Mouse (Mus musculus): ENCODE measurements around the gene Chtf18. TPM values are rescaled to one million over a fixed set of nuclear protein-coding genes. Genes with fewer than 3 reads are reported as not detected.

Chtf18 gene
- total and polyA plus RNA-seq, 3 experiments: 35.5 to 71.1 TPM; not detected in 1

DNA sequence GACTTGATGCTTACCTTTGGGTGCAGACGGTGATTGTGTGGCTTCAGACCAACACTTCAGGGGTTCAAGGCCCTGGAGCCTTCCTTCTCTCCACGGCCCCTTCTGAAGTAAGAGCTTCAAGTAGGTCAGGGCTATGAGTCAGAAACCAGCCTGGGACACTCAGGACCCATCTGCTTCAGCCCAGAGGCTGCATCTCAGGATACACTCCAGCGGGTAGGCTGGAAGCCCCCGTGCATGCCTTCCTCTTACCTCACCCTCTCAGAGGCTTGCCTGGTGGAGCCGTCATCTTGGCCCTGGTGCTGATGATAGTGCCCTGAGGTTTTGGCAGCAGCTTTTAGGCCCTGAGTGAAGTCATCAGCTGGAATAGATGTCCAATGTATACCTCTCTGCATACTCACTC, 8.0 kb upstream of the Chtf18 start:
- Histone ChIP-seq H3K9me3 (replicated peaks; ENCODE audit: insufficient read depth, low read length) (no peaks in the 10 kb centered on the region), H3K4me3 (ENCODE audit: control insufficient read depth in 1 of 2, insufficient read depth in 1 of 2, low read depth in 2 of 2, low read length in 2 of 2) (no peak overlapping the region), H3K9ac (ENCODE audit: control insufficient read depth, low read depth, low read length, poor library complexity, severe bottlenecking) (no peak overlapping the region), H3K27ac (ENCODE audit: control insufficient read depth, low read depth, low read length) (no peak overlapping the region), H3K79me2 (ENCODE audit: control insufficient read depth, insufficient read depth, low read length, poor library complexity) (no peaks in the 10 kb centered on the region), H3K36me3 (ENCODE audit: control insufficient read depth in 1 of 2, insufficient read depth in 2 of 2, low read length in 2 of 2) (no peaks in the 10 kb centered on the region), H3K4me1 (ENCODE audit: control insufficient read depth in 1 of 2, insufficient read depth in 2 of 2, low read length in 2 of 2) (no peaks in the 10 kb centered on the region), H3K27me3 (ENCODE audit: control insufficient read depth in 1 of 2, insufficient read depth in 2 of 2, low read length in 2 of 2) (no peaks in the 10 kb centered on the region)
- DNase-seq (ENCODE audit: low read depth, low spot score): no peak
- TF ChIP-seq MEF2A (IDR thresholded peaks at IDR 0.05; ENCODE audit: extremely low read depth, insufficient replicate concordance, low read depth, low read length, poor library complexity, severe bottlenecking) (no peak), KAT2A (conservative IDR thresholded peaks at IDR 0.05; ENCODE audit: low read depth, low read length) (no peak), JUND (IDR thresholded peaks at IDR 0.05; ENCODE audit: low read depth, low read length) (no peak), POLR2AphosphoS5 (IDR thresholded peaks at IDR 0.05; ENCODE audit: borderline replicate concordance, low read depth, low read length) (no peak), USF2 (IDR thresholded peaks at IDR 0.05; ENCODE audit: borderline replicate concordance in 1 of 2, insufficient read depth in 1 of 2, low read depth in 1 of 2, low read length in 2 of 2) (no peak), GABPA (IDR thresholded peaks at IDR 0.05; ENCODE audit: low read depth, low read length) (no peak), MYB (IDR thresholded peaks at IDR 0.05; ENCODE audit: low read depth, low read length) (no peak), TBP (IDR thresholded peaks at IDR 0.05; ENCODE audit: low read depth, low read length) (no peak), TAL1 (IDR thresholded peaks at IDR 0.05; ENCODE audit: low read length) (no peak)

DNA sequence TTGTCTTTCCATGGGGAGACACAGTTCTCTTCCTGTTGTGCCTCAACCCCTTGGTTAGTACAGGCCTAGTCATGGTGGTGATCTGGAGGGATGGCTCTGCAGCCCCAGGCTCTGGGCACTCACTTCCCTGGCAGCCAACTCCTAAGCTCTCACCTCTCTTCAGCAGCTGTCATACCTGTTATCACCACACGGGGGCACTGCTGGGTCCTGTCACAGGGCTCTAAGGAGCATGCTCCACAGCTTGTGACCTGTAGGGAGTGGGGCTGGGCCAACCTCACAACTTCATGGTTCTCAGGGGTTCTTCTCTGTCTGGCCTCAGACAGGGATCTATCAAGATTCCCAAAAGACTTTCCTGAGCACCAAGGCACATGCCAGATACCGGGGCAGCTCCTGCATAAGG, 4.9 kb upstream of the Chtf18 start:
- no peaks in the 10 kb centered on the region for H3K27me3 ChIP-seq (ENCODE audit: control insufficient read depth in 1 of 2, insufficient read depth in 2 of 2, low read length in 2 of 2)
- no peaks in the 10 kb centered on the region for H3K9me3 ChIP-seq (replicated peaks; ENCODE audit: insufficient read depth, low read length)
- H3K4me1 ChIP-seq (ENCODE audit: control insufficient read depth in 1 of 2, insufficient read depth in 2 of 2, low read length in 2 of 2): peaks cover 0 to 9% of the 10 kb centered on the region in 2 experiments; a peak in 2 of 4 replicates
- H3K27ac ChIP-seq (ENCODE audit: control insufficient read depth, low read depth, low read length): no peak overlapping the region
- TF ChIP-seq ZC3H11A (IDR thresholded peaks at IDR 0.05; ENCODE audit: low read depth, low read length) (peak; percentile 40; the same call in 1 of the 2 replicates), CTCF (IDR thresholded peaks at IDR 0.05 in 2 of 3, conservative IDR thresholded peaks at IDR 0.05 in 1 of 3; ENCODE audit: control insufficient read depth in 1 of 3, insufficient read depth in 1 of 3, low read depth in 2 of 3, low read length in 3 of 3, poor library complexity in 1 of 3, severe bottlenecking in 1 of 3) (peak; percentile 87 to 90 (median 87)), MAZ (IDR thresholded peaks at IDR 0.05; ENCODE audit: low read depth, low read length) (no peak), POLR2A (IDR thresholded peaks at IDR 0.05; ENCODE audit: control insufficient read depth in 1 of 2, insufficient read depth in 1 of 2, low read depth in 1 of 2, low read length in 2 of 2, poor library complexity in 1 of 2) (0 out of 4 replicates have a peak, but pooled peaks of 1 of the 2 experiments have one; percentile 17), MYB (IDR thresholded peaks at IDR 0.05; ENCODE audit: low read depth, low read length) (no peak), MXI1 (IDR thresholded peaks at IDR 0.05; ENCODE audit: low read depth, low read length) (peak; percentile 34; the same call in 1 of the 2 replicates), NRF1 (IDR thresholded peaks at IDR 0.05; ENCODE audit: insufficient read depth, low read depth, low read length, poor library complexity, severe bottlenecking) (peak; percentile 72), SMC3 (IDR thresholded peaks at IDR 0.05; ENCODE audit: low read depth, low read length) (peak; percentile 87), RAD21 (IDR thresholded peaks at IDR 0.05; ENCODE audit: low read depth, low read length) (peak; percentile 54)
- peak; percentile 89 for DNase-seq (ENCODE audit: low read depth, low spot score)
- H3K79me2 ChIP-seq (ENCODE audit: control insufficient read depth, insufficient read depth, low read length, poor library complexity): peaks cover 3% of the 10 kb centered on the region
- no peak overlapping the region for H3K9ac ChIP-seq (ENCODE audit: control insufficient read depth, low read depth, low read length, poor library complexity, severe bottlenecking)
- no peak overlapping the region for H3K4me3 ChIP-seq (ENCODE audit: control insufficient read depth in 1 of 2, insufficient read depth in 1 of 2, low read depth in 2 of 2, low read length in 2 of 2)
- no peaks in the 10 kb centered on the region for H3K36me3 ChIP-seq (ENCODE audit: control insufficient read depth in 1 of 2, insufficient read depth in 2 of 2, low read length in 2 of 2)
